Mouse (Mus musculus): ENCODE results near the gene Tgfb2.

Tgfb2 gene

DNA sequence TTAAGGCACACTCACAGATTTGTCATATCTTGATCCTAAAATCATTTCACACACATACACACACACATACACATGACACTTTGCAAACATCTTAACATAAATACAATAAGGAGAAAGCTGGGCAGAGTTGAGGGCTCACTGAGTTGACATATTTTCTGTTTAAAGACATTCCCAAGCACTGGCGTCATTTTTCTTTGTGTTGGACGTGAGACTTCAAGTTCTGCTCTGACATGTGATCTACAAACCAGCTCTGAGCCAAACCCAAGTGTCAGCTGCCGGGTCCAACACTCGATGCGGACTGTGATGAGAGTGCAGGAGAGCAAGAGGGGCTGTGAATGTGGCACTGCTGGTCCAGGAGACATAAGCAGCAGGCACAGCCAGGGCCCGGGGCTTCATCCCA, 123.7 kb downstream of the Tgfb2 start:
- no peak for DNase-seq (ENCODE audit: low spot score in 2 of 2)

DNA sequence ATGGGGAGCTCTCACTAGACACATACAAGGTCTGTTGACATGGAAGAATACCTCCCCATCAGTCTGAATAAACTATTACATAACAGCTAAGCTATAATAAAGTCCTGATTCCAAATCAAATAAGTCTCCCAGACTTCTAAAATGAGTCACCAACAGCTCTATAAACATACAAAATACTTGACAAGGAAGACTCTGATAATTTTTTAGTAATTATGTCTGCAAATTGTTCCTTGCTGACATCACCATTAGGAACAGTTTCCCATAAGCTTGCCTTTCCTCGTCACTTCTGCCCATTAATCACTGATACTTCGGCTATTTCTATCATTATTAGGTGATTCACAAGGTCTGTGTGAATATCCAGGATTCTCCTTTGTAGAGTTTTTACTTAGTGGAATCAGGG, 124.1 kb downstream of the Tgfb2 start:
- DNase-seq (ENCODE audit: low spot score in 2 of 2), result no peak

- no peak for DNase-seq (ENCODE audit: low spot score in 2 of 2)
Observed at GRCm38 (mm10) chr1:186581114-186581513, 124.7 kb downstream of the Tgfb2 start.

DNA sequence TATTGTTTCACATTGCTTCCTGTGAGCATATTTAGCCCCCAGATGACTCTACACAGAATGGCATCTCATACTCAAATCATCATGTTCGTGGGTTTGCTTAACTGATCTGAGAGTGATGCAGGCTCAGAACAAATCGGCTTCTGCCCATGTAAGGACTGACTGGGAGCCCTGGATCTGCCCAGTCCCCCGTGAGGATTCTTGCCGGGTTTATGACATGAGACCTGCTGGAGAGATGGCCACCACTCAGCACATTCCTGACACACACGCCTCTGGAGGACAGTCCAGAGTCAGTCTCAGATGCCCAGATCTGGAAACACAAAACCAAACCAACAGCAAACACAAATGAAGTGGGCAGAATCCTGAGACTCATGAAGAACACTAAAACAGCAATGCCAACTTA, 128.5 kb downstream of the Tgfb2 start:
- no peak for DNase-seq (ENCODE audit: low spot score in 2 of 2)

DNA sequence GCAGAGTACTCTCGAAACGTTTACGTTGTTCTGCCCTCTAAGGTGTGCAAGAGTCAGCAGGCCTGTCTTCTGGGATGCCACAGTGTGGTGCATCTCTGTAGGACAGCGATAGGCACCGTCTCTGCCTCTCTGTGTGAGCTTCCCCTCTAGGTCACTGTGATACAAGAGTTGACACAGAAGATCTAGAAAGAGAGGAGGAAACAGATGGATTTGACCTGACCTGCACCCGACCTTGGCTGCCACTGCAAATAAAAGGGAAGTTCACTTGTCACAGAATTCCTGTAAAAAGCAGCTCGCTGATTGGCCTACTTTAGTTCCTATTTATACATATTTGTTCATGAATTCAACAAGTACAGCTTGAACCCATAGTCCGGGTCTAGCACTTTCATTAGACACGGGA, 130.2 kb downstream of the Tgfb2 start:
- DNase-seq (ENCODE audit: low spot score in 2 of 2), result no peak

DNA sequence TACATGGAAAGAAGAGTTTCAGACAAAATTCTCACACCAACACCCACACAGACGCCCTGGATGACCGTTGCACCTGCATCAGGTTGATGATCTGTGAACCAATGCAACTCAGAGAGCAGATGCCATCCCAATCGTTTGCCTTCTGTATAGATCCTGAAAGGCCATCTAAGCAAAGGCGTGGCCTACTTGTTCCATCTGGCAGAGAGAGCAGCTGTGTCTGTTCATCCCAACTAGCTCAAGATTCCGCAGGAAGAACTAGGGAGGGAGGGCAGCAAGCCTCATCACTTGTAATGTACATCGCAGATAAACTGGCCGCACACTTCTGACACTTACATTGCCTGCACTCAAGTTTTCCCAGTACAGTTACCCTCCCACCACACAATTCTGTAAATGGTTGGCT, 130.7 kb downstream of the Tgfb2 start:
- no peak for DNase-seq (ENCODE audit: low spot score in 2 of 2)
